Mouse (Mus musculus) CH12F3 (cell line): ENCODE results near the gene Dctd.

ENCODE experiments used
- in situ Hi-C: fragments of 300-500 bp; cut with MboI; formaldehyde crosslinking; loops from 2 replicates; pipeline ENCODE4 v1.14.3; 2020; ENCODE audit warnings: low sequenced_read_pairs

Dctd gene

GRCm38 (mm10) chr8:48098792-48099191 is at the start of gene Dctd:
Dctd (plus strand) TSS chr8:48099092.
- in situ Hi-C loops: no loop called here

GRCm38 (mm10) chr8:48053611-48054010 is 45.3 kb upstream of the Dctd start:
- in situ Hi-C loops: no loop called here

GRCm38 (mm10) chr8:48063526-48064072 is 35.3 kb upstream of the Dctd start:
- in situ Hi-C loops: no loop called here

- in situ Hi-C loops: no loop called here
Observed at GRCm38 (mm10) chr8:48074149-48074548, 24.7 kb upstream of the Dctd start.

GRCm38 (mm10) chr8:48082343-48082742 is 16.5 kb upstream of the Dctd start:
- in situ Hi-C loops: no loop called here

GRCm38 (mm10) chr8:48090661-48091060 is 8.2 kb upstream of the Dctd start:
- in situ Hi-C loops: no loop called here

- in situ Hi-C loops: no loop called here
Observed at GRCm38 (mm10) chr8:48095378-48095777, 3.5 kb upstream of the Dctd start.

GRCm38 (mm10) chr8:48097131-48097794 is 1.6 kb upstream of the Dctd start:
- in situ Hi-C loops: no loop called here

GRCm38 (mm10) chr8:48098081-48098639 is 732 bp upstream of the Dctd start:
- in situ Hi-C loops: no loop called here

GRCm38 (mm10) chr8:48100100-48100787 is 1.4 kb downstream of the Dctd start:
- in situ Hi-C loops: no loop called here

- in situ Hi-C loops: no loop called here
Observed at GRCm38 (mm10) chr8:48109373-48109855, 10.5 kb downstream of the Dctd start.

- in situ Hi-C loops: no loop called here
Observed at GRCm38 (mm10) chr8:48109856-48110780, 11.2 kb downstream of the Dctd start.

- in situ Hi-C loops: no loop called here
Observed at GRCm38 (mm10) chr8:48114591-48114990, 15.7 kb downstream of the Dctd start.

GRCm38 (mm10) chr8:48122991-48123390 is 24.1 kb downstream of the Dctd start:
- in situ Hi-C loops: no loop called here

GRCm38 (mm10) chr8:48124857-48125256 is 26.0 kb downstream of the Dctd start:
- in situ Hi-C loops: no loop called here

GRCm38 (mm10) chr8:48126954-48127353 is 28.1 kb downstream of the Dctd start:
- in situ Hi-C loops: no loop called here

- in situ Hi-C loops: no loop called here
Observed at GRCm38 (mm10) chr8:48130266-48130665, 31.4 kb downstream of the Dctd start.

GRCm38 (mm10) chr8:48133321-48133720 is 34.4 kb downstream of the Dctd start:
- in situ Hi-C loops: no loop called here

- in situ Hi-C loops: no loop called here
Observed at GRCm38 (mm10) chr8:48136804-48137650, 38.1 kb downstream of the Dctd start.

- in situ Hi-C loops: no loop called here
Observed at GRCm38 (mm10) chr8:48137651-48137937, 38.7 kb downstream of the Dctd start.
